Mouse (Mus musculus): Measurements from ENCODE around the gene Olfr62.

DNA sequence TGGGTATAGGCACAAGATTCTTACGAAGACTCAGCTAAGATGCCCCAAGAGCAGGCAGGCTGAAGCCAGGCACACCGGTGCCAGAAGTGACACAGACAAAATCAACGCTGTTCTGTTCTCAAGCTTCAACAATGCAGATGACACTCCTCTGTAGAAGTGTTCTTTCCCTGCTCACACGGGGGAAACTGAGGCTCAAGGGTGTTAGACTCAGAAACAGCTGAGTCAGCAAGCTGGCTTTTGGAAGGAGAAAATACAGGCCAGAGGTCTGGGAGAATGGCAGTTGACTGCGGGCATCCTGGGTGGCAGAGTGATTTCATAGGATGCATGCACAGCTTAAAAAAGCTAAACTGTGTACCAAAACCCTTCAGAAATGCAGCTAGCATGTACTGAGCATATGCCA lies 49.3 kb downstream of the Olfr62 start:
- TF ChIP-seq CTCF (IDR thresholded peaks at IDR 0.05; ENCODE audit: low read depth) = no peak
- TF ChIP-seq EP300 (IDR thresholded peaks at IDR 0.05; ENCODE audit: low read depth) = no peak
